Mouse (Mus musculus) kidney, postnatal 36 days (tissue): ENCODE results near the gene Id3.
"Not testable (repeated sequence)": the region's sequence is repeated elsewhere in the genome, so short reads cannot be mapped to it uniquely, and the experiment has no call there.

Experiments
- DNase-seq, 2 experiments: peaks; one replicate each; pipeline ENCODE4 v3.0.0; 2021 to 2022; ENCODE audit warnings: mixed read lengths in 2 of 2

Id3 gene

GRCm38 (mm10) chr4:136143193-136143976 lies at the start of gene Id3:
Gene Id3, plus strand, starts transcription at chr4:136143497.
- peak; percentile 96 to 98 for DNase-seq

- DNase-seq = no peak
Measured at GRCm38 (mm10) chr4:136094519-136095219, 48.6 kb upstream of the Id3 start.

- no peak for DNase-seq
Measured at GRCm38 (mm10) chr4:136095490-136096105, 47.7 kb upstream of the Id3 start.

- no peak for DNase-seq
Measured at GRCm38 (mm10) chr4:136096446-136097113, 46.7 kb upstream of the Id3 start.

- no peak for DNase-seq
Measured at GRCm38 (mm10) chr4:136098446-136098845, 44.9 kb upstream of the Id3 start.

- DNase-seq = no peak
Measured at GRCm38 (mm10) chr4:136100396-136101070, 42.8 kb upstream of the Id3 start.

- not testable (repeated sequence) for DNase-seq
Measured at GRCm38 (mm10) chr4:136101753-136102152, 41.5 kb upstream of the Id3 start.

- DNase-seq = peak; percentile 68 to 71
Measured at GRCm38 (mm10) chr4:136104590-136105337, 38.5 kb upstream of the Id3 start.

- DNase-seq = peak; percentile 76 to 81
Measured at GRCm38 (mm10) chr4:136106880-136107301, 36.4 kb upstream of the Id3 start.

- DNase-seq = no peak
Measured at GRCm38 (mm10) chr4:136109153-136109552, 34.1 kb upstream of the Id3 start.

- no peak for DNase-seq
Measured at GRCm38 (mm10) chr4:136109941-136110900, 33.1 kb upstream of the Id3 start.

GRCm38 (mm10) chr4:136112344-136112743 lies 31.0 kb upstream of the Id3 start:
- DNase-seq = no peak

- DNase-seq = no peak
Measured at GRCm38 (mm10) chr4:136114747-136115146, 28.6 kb upstream of the Id3 start.

- DNase-seq = peak; percentile 57 to 64
Measured at GRCm38 (mm10) chr4:136117022-136117421, 26.3 kb upstream of the Id3 start.

- DNase-seq = peak; percentile 56 to 59
Measured at GRCm38 (mm10) chr4:136120041-136120440, 23.3 kb upstream of the Id3 start.

GRCm38 (mm10) chr4:136121158-136121557 lies 22.1 kb upstream of the Id3 start:
- no peak for DNase-seq

GRCm38 (mm10) chr4:136121844-136122468 lies 21.3 kb upstream of the Id3 start:
- DNase-seq = no peak

- DNase-seq = peak in 1 of 2 experiments; percentile 55
Measured at GRCm38 (mm10) chr4:136123111-136123791, 20.0 kb upstream of the Id3 start.

GRCm38 (mm10) chr4:136123792-136124161 lies 19.5 kb upstream of the Id3 start:
- no peak for DNase-seq
